Comparison of ENCODE assay signal across 19 mouse cellular contexts in genomic region chr12:80595968-80596367, GRCm38 (mm10).
"Had no signal": no experiment of that assay in that cellular context is flagged by ENCODE, and none has a peak within 500 bp of the region (broad histone marks: within the 10 kb centered on the region; RNA-seq: fewer than 3 reads in every experiment).

No protein-coding gene starts in this region.

- H3K27me3 ChIP-seq: intestine, embryonic 15.5 days; limb, embryonic 13.5 days; midbrain, embryonic 13.5 days; neural tube, embryonic 13.5 days; stomach, embryonic 15.5 days had no signal

- H3K9me3 ChIP-seq: intestine, embryonic 15.5 days; limb, embryonic 10.5 days; limb, embryonic 13.5 days; midbrain, embryonic 10.5 days; midbrain, embryonic 13.5 days; neural tube, embryonic 13.5 days; stomach, embryonic 15.5 days had no signal

- H3K4me3 ChIP-seq: intestine, embryonic 15.5 days; limb, embryonic 10.5 days; limb, embryonic 13.5 days; midbrain, embryonic 10.5 days; midbrain, embryonic 13.5 days; myocyte; neural tube, embryonic 13.5 days; stomach, embryonic 15.5 days had no signal

- DNase-seq: kidney, adult 18-20 months; kidney, adult 9 months; kidney, postnatal 14 days; kidney, postnatal 4 days; lung, adult 2 months; lung, postnatal 14 days; lung, postnatal 4 days; thymus, adult 2 months; thymus, postnatal 14 days; thymus, postnatal 4 days had no signal

- H3K4me1 ChIP-seq: intestine, embryonic 15.5 days; limb, embryonic 13.5 days; midbrain, embryonic 13.5 days had no signal

- ATAC-seq: intestine, embryonic 15.5 days; midbrain, embryonic 13.5 days; midbrain, embryonic 16.5 days had no signal

- H3K9ac ChIP-seq: intestine, embryonic 15.5 days; limb, embryonic 13.5 days; midbrain, embryonic 13.5 days; neural tube, embryonic 13.5 days; stomach, embryonic 15.5 days had no signal

- H3K4me2 ChIP-seq: intestine, embryonic 15.5 days; limb, embryonic 13.5 days; midbrain, embryonic 13.5 days; neural tube, embryonic 13.5 days; stomach, embryonic 15.5 days had no signal

- H3K27ac ChIP-seq: intestine, embryonic 15.5 days; limb, embryonic 10.5 days; limb, embryonic 13.5 days; midbrain, embryonic 10.5 days; midbrain, embryonic 13.5 days; neural tube, embryonic 13.5 days; stomach, embryonic 15.5 days had no signal

- H3K36me3 ChIP-seq: intestine, embryonic 15.5 days; limb, embryonic 10.5 days; limb, embryonic 13.5 days; stomach, embryonic 15.5 days had no signal
